Mouse (Mus musculus) heart, embryonic 15.5 days (tissue): ENCODE data around the gene Fat4. TPM values are rescaled to one million over a fixed set of nuclear protein-coding genes. Genes with fewer than 3 reads are reported as not detected.

Experiments
- ATAC-seq: fragments of 200-750 bp; cut with Nextera tagmentation; replicated peaks from 2 replicates; pipeline ENCODE4 v1.8.0; 2017; ENCODE audit warnings: low read depth, moderate TSS enrichment; ENCODE audit not compliant: insufficient number of reproducible peaks, insufficient read depth, low FRiP score
- H3K27ac ChIP-seq: fragments of 300-500 bp; sonication (generic); 2 replicates; pipeline ENCODE4 v1.5.1; 2015; ENCODE audit warnings: mild to moderate bottlenecking, inconsistent platforms
- H3K27me3 ChIP-seq: fragments of 300-500 bp; sonication (generic); 2 replicates; pipeline ENCODE4 v1.6.1; 2015; ENCODE audit warnings: inconsistent platforms
- H3K36me3 ChIP-seq: fragments of 300-500 bp; sonication (generic); 2 replicates; pipeline ENCODE4 v1.6.1; 2015; ENCODE audit warnings: mild to moderate bottlenecking, inconsistent platforms
- H3K4me1 ChIP-seq: fragments of 300-500 bp; sonication (generic); replicated peaks from 2 replicates; pipeline ENCODE4 v1.6.1; 2015; ENCODE audit warnings: inconsistent platforms
- H3K4me2 ChIP-seq: fragments of 300-500 bp; sonication (generic); 2 replicates; pipeline ENCODE4 v1.6.1; 2015; ENCODE audit warnings: inconsistent platforms, mild to moderate bottlenecking, moderate library complexity
- H3K4me3 ChIP-seq: fragments of 300-500 bp; sonication (generic); 2 replicates; pipeline ENCODE4 v1.5.1; 2015; ENCODE audit warnings: mild to moderate bottlenecking, inconsistent platforms
- H3K9ac ChIP-seq: fragments of 300-500 bp; sonication (generic); 2 replicates; pipeline ENCODE4 v1.6.1; 2015; ENCODE audit warnings: mild to moderate bottlenecking, inconsistent platforms
- H3K9me3 ChIP-seq: fragments of 300-500 bp; sonication (generic); replicated peaks from 2 replicates; pipeline ENCODE4 v1.6.1; 2016; ENCODE audit warnings: inconsistent platforms
- WGBS: fragments of 180-500 bp; shearing (Covaris S2); methylation state at CpG from one replicate; pipeline ENCODE4 v1.1.7; 2015; ENCODE audit warnings: mixed read lengths; 5-methylcytosine and 5-hydroxymethylcytosine counted together
- polyA plus RNA-seq: library from polyadenylated mRNA; unstranded; fragments of >200 nt; fragmentation: Nextera tagmentation; extraction: Ambion mirVana; gene quantifications from 2 replicates; pipeline ENCODE4 v1.2.1, GENCODE M21; 2015

Fat4 gene
- polyA plus RNA-seq, result 2.4 and 3.5 TPM in 2 replicates

- peaks cover 35% of the 10 kb centered on the region for H3K4me1 ChIP-seq
- WGBS, result under 1% methylated on average over 29 of the region's 29 CpGs
- H3K36me3 ChIP-seq, result peaks cover 16% of the 10 kb centered on the region; the same call in 1 of the 2 replicates
- H3K27ac ChIP-seq, result peak within 1 kb of the TSS; percentile 94
- H3K27me3 ChIP-seq, result no peaks in the 10 kb centered on the region; the same call in 1 of the 2 replicates
- H3K9ac ChIP-seq, result peak within 1 kb of the TSS; percentile 75
- no peaks in the 10 kb centered on the region for H3K9me3 ChIP-seq
- H3K4me3 ChIP-seq, result peak within 1 kb of the TSS; percentile 86
- peak within 1 kb of the TSS; percentile 89 for H3K4me2 ChIP-seq
- no peak for ATAC-seq
These were observed at the start of gene Fat4 for GRCm38 (mm10) chr3:38886890-38887355. Gene Fat4, plus strand, starts transcription at chr3:38886940.

GRCm38 (mm10) chr3:38839438-38839837 lies 47.3 kb upstream of the Fat4 start:
- no peaks in the 10 kb centered on the region for H3K4me1 ChIP-seq
- no peaks in the 10 kb centered on the region for H3K9me3 ChIP-seq
- no peak for ATAC-seq
- no peaks in the 10 kb centered on the region for H3K27me3 ChIP-seq
- 68% methylated on average over 2 of the region's 2 CpGs for WGBS
- H3K4me3 ChIP-seq, result no peak overlapping the region
- no peak overlapping the region for H3K4me2 ChIP-seq
- no peak overlapping the region for H3K9ac ChIP-seq
- H3K36me3 ChIP-seq, result no peaks in the 10 kb centered on the region
- H3K27ac ChIP-seq, result no peak overlapping the region

- no peak overlapping the region for H3K4me3 ChIP-seq
- ATAC-seq, result no peak
- H3K9me3 ChIP-seq, result no peaks in the 10 kb centered on the region
- H3K4me1 ChIP-seq, result 0 out of 2 replicates have a peak, but pooled peaks cover 5% of the 10 kb centered on the region
- H3K4me2 ChIP-seq, result no peak overlapping the region
- no peaks in the 10 kb centered on the region for H3K36me3 ChIP-seq
- H3K27ac ChIP-seq, result no peak overlapping the region
- no peak overlapping the region for H3K9ac ChIP-seq
- no peaks in the 10 kb centered on the region for H3K27me3 ChIP-seq
- 83% methylated on average over 7 of the region's 7 CpGs for WGBS
These were observed 43.7 kb upstream of the Fat4 start for GRCm38 (mm10) chr3:38843000-38843538.

GRCm38 (mm10) chr3:38846602-38847382 lies 39.9 kb upstream of the Fat4 start:
- no peak overlapping the region for H3K27ac ChIP-seq
- no peaks in the 10 kb centered on the region for H3K27me3 ChIP-seq
- no peak overlapping the region for H3K9ac ChIP-seq
- H3K9me3 ChIP-seq, result no peaks in the 10 kb centered on the region
- H3K36me3 ChIP-seq, result no peaks in the 10 kb centered on the region
- no peak overlapping the region for H3K4me3 ChIP-seq
- WGBS, result 37% methylated on average over 11 of the region's 11 CpGs
- no peak for ATAC-seq
- peaks cover 5% of the 10 kb centered on the region; the same call in 1 of the 2 replicates for H3K4me1 ChIP-seq
- H3K4me2 ChIP-seq, result no peak overlapping the region

- Histone ChIP-seq H3K4me1 (peaks cover 5% of the 10 kb centered on the region; the same call in 1 of the 2 replicates), H3K27me3 (no peaks in the 10 kb centered on the region), H3K27ac (no peak overlapping the region), H3K9me3 (no peaks in the 10 kb centered on the region), H3K4me2 (no peak overlapping the region), H3K36me3 (no peaks in the 10 kb centered on the region), H3K9ac (no peak overlapping the region), H3K4me3 (no peak overlapping the region)
- 79% methylated on average over 3 of the region's 3 CpGs for WGBS
- ATAC-seq, result no peak
These were observed 37.7 kb upstream of the Fat4 start for GRCm38 (mm10) chr3:38849077-38849476.

GRCm38 (mm10) chr3:38849536-38849935 lies 37.2 kb upstream of the Fat4 start:
- Histone ChIP-seq H3K27me3 (no peaks in the 10 kb centered on the region), H3K4me2 (no peak overlapping the region), H3K9ac (no peak overlapping the region), H3K9me3 (no peaks in the 10 kb centered on the region), H3K4me3 (no peak overlapping the region), H3K4me1 (peaks cover 5% of the 10 kb centered on the region; the same call in 1 of the 2 replicates), H3K36me3 (no peaks in the 10 kb centered on the region), H3K27ac (no peak overlapping the region)
- whole genome bisulfite sequencing, result 23% methylated on average over 6 of the region's 6 CpGs
- no peak for ATAC-seq

- Histone ChIP-seq H3K27me3 (no peaks in the 10 kb centered on the region), H3K27ac (no peak overlapping the region), H3K4me1 (no peaks in the 10 kb centered on the region; the same call in 1 of the 2 replicates), H3K9me3 (no peaks in the 10 kb centered on the region), H3K4me3 (no peak overlapping the region), H3K9ac (no peak overlapping the region), H3K4me2 (no peak overlapping the region), H3K36me3 (no peaks in the 10 kb centered on the region)
- 25% methylated on average over 3 of the region's 3 CpGs for WGBS
- ATAC-seq, result no peak
These were observed 33.1 kb upstream of the Fat4 start for GRCm38 (mm10) chr3:38853650-38854049.

- H3K4me2 ChIP-seq, result no peak overlapping the region
- H3K9ac ChIP-seq, result no peak overlapping the region
- peak overlapping the region; percentile 12; the same call in 1 of the 2 replicates for H3K27ac ChIP-seq
- no peaks in the 10 kb centered on the region for H3K36me3 ChIP-seq
- WGBS, result 33% methylated on average over 5 of the region's 5 CpGs
- H3K27me3 ChIP-seq, result no peaks in the 10 kb centered on the region
- peaks cover 11% of the 10 kb centered on the region for H3K4me1 ChIP-seq
- no peak for ATAC-seq
- no peaks in the 10 kb centered on the region for H3K9me3 ChIP-seq
- H3K4me3 ChIP-seq, result no peak overlapping the region
These were observed 26.1 kb upstream of the Fat4 start for GRCm38 (mm10) chr3:38860683-38861082.

GRCm38 (mm10) chr3:38871291-38871690 lies 15.4 kb upstream of the Fat4 start:
- H3K4me3 ChIP-seq, result no peak overlapping the region
- H3K4me1 ChIP-seq, result no peaks in the 10 kb centered on the region
- H3K9me3 ChIP-seq, result no peaks in the 10 kb centered on the region
- ATAC-seq, result no peak
- no peak overlapping the region for H3K27ac ChIP-seq
- no peaks in the 10 kb centered on the region for H3K27me3 ChIP-seq
- H3K9ac ChIP-seq, result no peak overlapping the region
- WGBS, result 74% methylated on average over 2 of the region's 2 CpGs
- no peaks in the 10 kb centered on the region for H3K36me3 ChIP-seq
- no peak overlapping the region for H3K4me2 ChIP-seq

GRCm38 (mm10) chr3:38875872-38876271 lies 10.9 kb upstream of the Fat4 start:
- 88% methylated on average over 2 of the region's 2 CpGs for WGBS
- H3K9me3 ChIP-seq, result no peaks in the 10 kb centered on the region
- no peak overlapping the region for H3K4me3 ChIP-seq
- H3K27me3 ChIP-seq, result no peaks in the 10 kb centered on the region
- H3K4me1 ChIP-seq, result no peaks in the 10 kb centered on the region
- H3K9ac ChIP-seq, result no peak overlapping the region
- no peaks in the 10 kb centered on the region for H3K36me3 ChIP-seq
- H3K27ac ChIP-seq, result no peak overlapping the region
- no peak for ATAC-seq
- H3K4me2 ChIP-seq, result no peak overlapping the region

GRCm38 (mm10) chr3:38876706-38877105 lies 10.0 kb upstream of the Fat4 start:
- WGBS, result 90% methylated on average over 4 of the region's 4 CpGs
- H3K4me1 ChIP-seq, result no peaks in the 10 kb centered on the region
- no peak overlapping the region for H3K4me2 ChIP-seq
- no peak overlapping the region for H3K9ac ChIP-seq
- no peak overlapping the region for H3K4me3 ChIP-seq
- no peak for ATAC-seq
- H3K36me3 ChIP-seq, result no peaks in the 10 kb centered on the region
- H3K27ac ChIP-seq, result no peak overlapping the region
- no peaks in the 10 kb centered on the region for H3K27me3 ChIP-seq
- no peaks in the 10 kb centered on the region for H3K9me3 ChIP-seq
